Mouse (Mus musculus) cerebellum, adult (tissue): ENCODE results near the gene Tnf.

ENCODE experiments used
- ATAC-seq: cut with Nextera tagmentation; 2 replicates; pipeline ENCODE4 v1.9.2; 2017; ENCODE audit warnings: mild to moderate bottlenecking, moderate library complexity, mixed read lengths; ENCODE audit not compliant: insufficient number of reproducible peaks, low FRiP score, low TSS enrichment

Gene Tnf

GRCm38 (mm10) chr17:35157661-35158175 lies 44.1 kb downstream of the Tnf start:
- ATAC-seq = no peak

DNA sequence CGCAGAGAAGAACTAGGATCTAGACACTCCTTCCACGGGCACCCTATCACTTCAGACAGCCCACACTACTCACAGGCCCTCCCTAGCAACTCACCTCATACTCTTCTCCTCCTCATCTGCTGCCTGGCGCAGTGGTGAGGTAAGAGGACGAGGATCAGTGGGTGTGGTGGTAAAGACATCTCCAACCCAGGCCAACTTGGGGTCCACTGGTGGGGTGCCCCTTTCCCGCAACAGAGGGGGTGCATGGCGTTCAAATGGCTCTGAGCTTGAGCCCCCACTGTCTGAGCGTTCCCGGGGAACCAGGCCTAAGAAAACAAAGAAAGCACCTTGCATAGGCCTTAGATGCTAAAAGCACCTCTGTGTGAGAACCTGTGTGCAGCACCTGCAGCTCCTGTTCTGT lies 44.6 kb downstream of the Tnf start:
- no peak for ATAC-seq

- ATAC-seq = no peak
These were observed 45.2 kb downstream of the Tnf start for GRCm38 (mm10) chr17:35156461-35157200.

DNA sequence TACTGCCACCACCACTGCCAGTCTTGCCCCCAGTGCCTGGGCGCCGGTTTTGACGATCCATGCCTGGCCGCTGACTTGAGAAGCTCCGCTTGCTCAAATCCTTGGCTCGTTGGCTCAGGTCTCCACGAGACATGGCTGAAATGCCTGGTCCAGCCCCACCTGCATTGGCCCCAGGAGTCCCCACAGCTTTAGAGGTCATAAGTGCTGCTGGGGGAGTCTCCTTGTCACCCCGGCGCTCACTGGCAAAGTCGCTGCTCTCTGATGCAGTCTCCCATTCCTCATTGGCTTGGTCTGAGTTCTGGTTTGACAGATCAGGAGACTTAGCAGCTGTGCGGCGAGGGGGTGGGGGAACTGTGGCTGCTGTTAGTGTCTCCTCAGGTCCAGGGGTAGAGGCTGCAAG lies 46.4 kb downstream of the Tnf start:
- no peak for ATAC-seq

DNA sequence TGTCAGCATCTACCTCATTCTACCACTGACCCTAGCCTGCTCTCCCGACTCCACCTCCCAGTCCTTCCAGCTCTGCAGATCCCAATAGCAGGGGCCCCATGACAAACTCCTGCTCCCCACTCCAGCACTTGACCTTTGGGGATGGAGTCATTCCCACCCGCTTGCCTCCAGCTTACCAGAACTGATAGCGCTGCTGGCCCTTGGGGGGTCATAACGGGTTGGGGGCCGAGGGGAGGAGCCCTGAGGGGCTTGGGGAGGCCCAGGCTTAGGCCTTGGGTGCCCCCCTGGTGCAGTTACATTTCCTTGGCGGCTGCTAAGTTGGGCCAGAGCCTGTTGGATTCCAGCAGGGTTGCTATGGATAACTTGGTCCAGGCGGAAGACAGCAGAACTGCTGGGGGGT lies 47.2 kb downstream of the Tnf start:
- no peak for ATAC-seq

GRCm38 (mm10) chr17:35153931-35154330 lies 47.9 kb downstream of the Tnf start:
- no peak for ATAC-seq

GRCm38 (mm10) chr17:35153077-35153476 lies 48.7 kb downstream of the Tnf start:
- ATAC-seq = no peak

DNA sequence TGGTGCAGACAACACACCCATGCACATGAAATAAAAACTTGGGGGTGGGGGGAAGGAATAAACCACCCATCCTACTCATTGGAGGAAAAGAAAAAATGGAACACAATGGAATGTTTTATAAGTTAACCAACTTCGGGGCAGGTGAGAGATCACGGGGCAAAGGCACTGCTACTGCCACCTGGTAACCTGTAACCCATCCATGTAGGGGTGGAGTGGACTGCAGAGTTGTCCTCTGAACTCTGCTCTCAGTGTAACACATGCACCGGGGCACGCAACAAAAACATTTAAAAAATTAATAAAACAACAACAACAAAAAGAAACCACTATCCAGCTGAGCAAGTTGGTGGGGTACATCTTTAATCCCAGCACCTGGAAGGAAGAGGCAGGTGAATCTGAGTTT lies 49.7 kb downstream of the Tnf start:
- no peak for ATAC-seq
